Mouse (Mus musculus) brain, embryonic 14.5 days (tissue): ENCODE measurements at regions not wholly inside any gene's neighbourhood (a gene's known extent, or its start where the extent isn't known, plus 50 kb on each side); places are given as distances from the start of the nearest gene placed in this dataset.

Experiments
- CTCF ChIP-seq: fragments of 200-500 bp; IDR thresholded peaks from 2 replicates; pipeline ENCODE4 v1.5.1; 2012; ENCODE audit warnings: inconsistent platforms, mild to moderate bottlenecking, moderate library complexity, borderline replicate concordance; ENCODE audit not compliant: insufficient read depth, insufficient read length; ENCODE audit errors: extremely low read depth
- POLR2A ChIP-seq: fragments of 200-500 bp; IDR thresholded peaks from 2 replicates; pipeline ENCODE4 v1.6.1; 2012; ENCODE audit warnings: mild to moderate bottlenecking, inconsistent platforms, borderline replicate concordance; ENCODE audit not compliant: poor library complexity, insufficient read depth, insufficient read length, severe bottlenecking; ENCODE audit errors: extremely low read depth

DNA sequence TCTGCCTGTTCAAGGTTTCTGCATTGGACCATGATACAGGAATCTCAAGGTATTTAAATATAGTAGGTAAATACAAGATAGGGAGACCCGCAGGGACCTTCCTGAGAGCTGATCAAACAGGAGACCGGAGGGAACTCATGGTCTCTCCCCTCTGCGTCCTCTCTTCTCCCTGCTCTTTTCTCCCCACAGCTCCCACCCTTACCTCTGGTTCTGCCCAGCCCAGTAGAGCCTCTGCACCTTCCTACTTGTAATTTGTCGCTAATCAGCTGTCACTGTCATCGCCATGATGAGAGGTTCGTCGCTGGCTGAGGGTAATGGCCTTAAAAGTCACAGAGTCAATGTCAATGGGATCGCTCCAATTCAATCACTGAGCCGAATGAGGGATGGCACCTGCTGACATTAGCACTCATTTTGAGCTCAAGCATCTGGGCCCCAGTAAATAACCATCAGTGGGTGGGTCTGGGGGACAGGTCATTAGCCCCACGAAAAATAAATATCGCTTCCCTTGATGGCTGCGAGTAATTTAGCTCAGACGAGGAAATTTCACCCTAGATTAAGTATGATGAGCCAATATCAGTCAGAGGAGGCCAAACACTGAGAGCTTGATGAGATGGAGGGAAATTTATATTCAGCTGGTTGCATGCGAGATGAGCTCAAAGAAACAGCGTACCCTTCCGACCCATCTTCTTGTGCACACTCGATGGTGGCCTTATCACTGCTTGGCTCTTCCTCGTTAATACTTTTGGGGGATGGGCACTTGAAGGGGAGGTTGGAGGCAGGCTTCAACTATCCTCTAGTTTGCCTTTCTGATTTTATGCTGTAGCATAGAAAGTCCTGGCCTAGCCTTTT is 56.2 kb upstream of the Paqr3 start:
- TF ChIP-seq CTCF: no peak
- TF ChIP-seq POLR2A: no peak
